Comparison of ENCODE assay signal across 12 mouse cellular contexts in the genomic region with DNA sequence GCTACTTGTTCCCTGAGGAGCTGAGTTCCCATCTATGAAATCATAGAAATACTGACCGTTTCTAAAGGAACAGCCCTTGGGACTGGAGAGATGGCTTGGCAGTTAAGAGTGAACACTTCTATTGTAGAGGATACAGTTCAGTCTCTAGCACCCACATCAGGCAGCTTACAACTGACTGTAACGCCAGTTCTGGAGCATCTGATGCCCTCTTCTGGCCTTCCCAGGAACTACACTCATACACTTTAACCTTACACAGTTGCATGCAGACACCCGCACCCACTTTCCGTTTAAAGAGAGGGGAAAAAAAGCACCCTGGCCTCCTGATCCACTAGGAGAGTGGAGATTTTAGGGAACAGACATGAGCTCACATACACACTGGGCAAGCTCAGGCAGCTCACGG. TPM values are rescaled to one million over a fixed set of nuclear protein-coding genes. Genes with fewer than 3 reads are reported as not detected.
DNase-seq lines count a peak whose midpoint lies in the region; ATAC-seq and TF ChIP-seq lines count a peak whose summit lies in the region.
"Had no signal": no experiment of that assay in that cellular context is flagged by ENCODE, and none has a peak within 500 bp of the region (broad histone marks: within the 10 kb centered on the region; RNA-seq: fewer than 3 reads in every experiment).

No protein-coding gene starts in this region.

- no peaks in the 10 kb centered on the region for H3K27me3 ChIP-seq in forebrain, postnatal 0 days (ENCODE audit: insufficient read depth, low read length)
- H3K27me3 ChIP-seq in forebrain, embryonic 13.5 days: no peaks in the 10 kb centered on the region
- no peaks in the 10 kb centered on the region for H3K27me3 ChIP-seq in limb, embryonic 11.5 days (ENCODE audit: control insufficient read depth, insufficient read depth, low read length)
- H3K27me3 ChIP-seq in limb, embryonic 10.5 days (ENCODE audit: low read depth, poor library complexity, severe bottlenecking): no peaks in the 10 kb centered on the region

- 78% methylated on average over 5 of the region's 5 CpGs for WGBS in forebrain, postnatal 0 days
- 70% methylated on average over 5 of the region's 5 CpGs for WGBS in forebrain, embryonic 13.5 days
- 72% methylated on average over 5 of the region's 5 CpGs for WGBS in limb, embryonic 11.5 days
- 74% methylated on average over 5 of the region's 5 CpGs for WGBS in limb, embryonic 10.5 days

- H3K36me3 ChIP-seq in forebrain, postnatal 0 days (ENCODE audit: insufficient read depth): no peaks in the 10 kb centered on the region
- no peaks in the 10 kb centered on the region for H3K36me3 ChIP-seq in forebrain, embryonic 13.5 days (ENCODE audit: poor library complexity, severe bottlenecking)
- H3K36me3 ChIP-seq in limb, embryonic 11.5 days (ENCODE audit: control insufficient read depth, insufficient read depth, low read length): no peaks in the 10 kb centered on the region
- H3K36me3 ChIP-seq in limb, embryonic 10.5 days: no peaks in the 10 kb centered on the region

- H3K9me3 ChIP-seq in forebrain, postnatal 0 days (ENCODE audit: low read length): no peaks in the 10 kb centered on the region
- H3K9me3 ChIP-seq in forebrain, embryonic 13.5 days (replicated peaks): no peaks in the 10 kb centered on the region
- H3K9me3 ChIP-seq in limb, embryonic 11.5 days (ENCODE audit: control insufficient read depth, low read length): no peaks in the 10 kb centered on the region
- no peaks in the 10 kb centered on the region for H3K9me3 ChIP-seq in limb, embryonic 10.5 days (replicated peaks)

- DNase-seq in forebrain, postnatal 0 days: no peak
- peak; percentile 44 for DNase-seq in limb, embryonic 11.5 days (ENCODE audit: low spot score)
- no peak for DNase-seq in limb, embryonic 10.5 days (ENCODE audit: low spot score)
- DNase-seq in CD4-positive helper T cell, adult 2 months (ENCODE audit: low read depth, low spot score): peak; percentile 26
- DNase-seq in c-Kit-positive CD71-positive TER-119-positive erythroid progenitor cells, embryonic 14.5 days (ENCODE audit: low spot score): peak; percentile 29
- DNase-seq in MN1 (ENCODE audit: low spot score): no peak
- DNase-seq in right cerebral cortex, postnatal 25 days: no peak
- DNase-seq: heart, adult 18-20 months; heart, postnatal 36 days; kidney, postnatal 25 days had no signal

- H3K27ac ChIP-seq in forebrain, postnatal 0 days (ENCODE audit: low read depth, low read length): no peak overlapping the region
- H3K27ac ChIP-seq in forebrain, embryonic 13.5 days: no peak overlapping the region
- H3K27ac ChIP-seq in limb, embryonic 11.5 days (replicated peaks; ENCODE audit: low read depth, low read length): no peak overlapping the region
- H3K27ac ChIP-seq in limb, embryonic 10.5 days: no peak overlapping the region

- no peak overlapping the region for H3K4me2 ChIP-seq in forebrain, postnatal 0 days (ENCODE audit: low read depth)
- H3K4me2 ChIP-seq in forebrain, embryonic 13.5 days: no peak overlapping the region
- no peak overlapping the region for H3K4me2 ChIP-seq in limb, embryonic 11.5 days (ENCODE audit: low read depth, severe bottlenecking)

- peaks cover 6% of the 10 kb centered on the region for H3K4me1 ChIP-seq in forebrain, postnatal 0 days (ENCODE audit: insufficient read depth)
- H3K4me1 ChIP-seq in forebrain, embryonic 13.5 days: 0 out of 2 replicates have a peak, but pooled peaks cover 5% of the 10 kb centered on the region
- peaks cover 4% of the 10 kb centered on the region; the same call in 1 of the 2 replicates for H3K4me1 ChIP-seq in limb, embryonic 11.5 days (ENCODE audit: control insufficient read depth, insufficient read depth, low read length)
- peaks cover 9% of the 10 kb centered on the region for H3K4me1 ChIP-seq in limb, embryonic 10.5 days

- no peak for ATAC-seq in forebrain, postnatal 0 days
- no peak for ATAC-seq in forebrain, embryonic 13.5 days
- ATAC-seq in limb, embryonic 11.5 days (ENCODE audit: insufficient number of reproducible peaks, low FRiP score, low TSS enrichment, low read depth): no peak
- ATAC-seq: inflammation-experienced regulatory T-cells, adult 6 months had no signal

- H3K9ac ChIP-seq in forebrain, postnatal 0 days: no peak overlapping the region
- no peak overlapping the region for H3K9ac ChIP-seq in forebrain, embryonic 13.5 days
- H3K9ac ChIP-seq in limb, embryonic 11.5 days (ENCODE audit: low read length): no peak overlapping the region

- TF ChIP-seq CTCF in forebrain, postnatal 0 days (IDR thresholded peaks at IDR 0.05; ENCODE audit: low read depth): peak; percentile 26; the same call in 1 of the 2 replicates

- H3K4me3 ChIP-seq in forebrain, postnatal 0 days (ENCODE audit: low read depth, low read length): no peak overlapping the region
- H3K4me3 ChIP-seq in forebrain, embryonic 13.5 days: no peak overlapping the region
- H3K4me3 ChIP-seq in limb, embryonic 11.5 days (ENCODE audit: low read depth, low read length): no peak overlapping the region
- H3K4me3 ChIP-seq in limb, embryonic 10.5 days: no peak overlapping the region

RNA-seq across cellular contexts. Expression of a gene that starts 53.9 kb away (rescaled TPM):
- 40.0 and 41.6 TPM in 2 replicates for total RNA-seq in forebrain, postnatal 0 days (2014; rRNA removed)
- polyA plus RNA-seq in forebrain, postnatal 0 days (2015; fragmentation: Nextera tagmentation; extraction: Ambion mirVana): 69.0 and 84.8 TPM in 2 replicates
- 83.2 and 90.7 TPM in 2 replicates for polyA plus RNA-seq in forebrain, embryonic 13.5 days (2015; fragmentation: Nextera tagmentation; extraction: Ambion mirVana)
- polyA plus RNA-seq in limb, embryonic 11.5 days (2014; fragmentation: Nextera tagmentation; extraction: Ambion mirVana): 63.1 and 65.0 TPM in 2 replicates
- 63.5 and 67.6 TPM in 2 replicates for polyA plus RNA-seq in limb, embryonic 10.5 days (2016; fragmentation: Nextera tagmentation; extraction: Ambion mirVana)

Comparison
In these comparisons a context has a peak if more than half of its experiments do, and no peak if none do; other contexts are left out.
1. DNase-seq: peak in limb, embryonic 11.5 days (single experiment), CD4-positive helper T cell, adult 2 months (single experiment) and c-Kit-positive CD71-positive TER-119-positive erythroid progenitor cells, embryonic 14.5 days (single experiment); none in forebrain, postnatal 0 days (single experiment), limb, embryonic 10.5 days (single experiment), MN1 (single experiment) and right cerebral cortex, postnatal 25 days (single experiment).